Mouse (Mus musculus): Measurements from ENCODE around the gene Atn1. TPM values are rescaled to one million over a fixed set of nuclear protein-coding genes. Genes with fewer than 3 reads are reported as not detected.

The Atn1 gene
- polyA plus RNA-seq, 1 experiment from 2014 or later: 11.4 TPM

DNA sequence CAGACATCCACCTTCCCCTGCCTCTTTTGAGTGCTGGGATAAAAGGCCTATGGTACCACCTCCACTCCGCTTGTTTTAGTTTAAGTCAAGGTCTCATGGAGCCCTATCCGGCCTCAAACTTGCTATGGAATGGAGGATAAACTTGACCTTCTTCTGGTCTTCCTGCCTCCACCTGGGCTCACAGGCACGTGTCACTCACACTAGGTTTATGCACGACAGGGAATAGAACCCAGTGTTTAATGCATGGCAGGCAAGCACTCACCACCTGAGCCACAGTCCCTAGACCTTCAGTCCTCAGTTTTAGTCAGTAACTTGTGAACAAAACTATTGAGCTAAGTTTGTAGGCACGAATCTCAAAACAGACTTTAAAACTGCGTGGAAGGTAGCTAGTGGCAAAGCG is 25.3 kb downstream of the Atn1 start:
- Histone ChIP-seq H3K36me3 (no peaks in the 10 kb centered on the region), H3K9me3 (no peaks in the 10 kb centered on the region), H3K27ac (no peak overlapping the region), H3K27me3 (ENCODE audit: insufficient read depth, poor library complexity, severe bottlenecking) (peaks cover 8% of the 10 kb centered on the region; the same call in 1 of the 2 replicates), H3K4me3 (no peak overlapping the region), H3K4me1 (peaks cover 14% of the 10 kb centered on the region)
- no peak for DNase-seq (ENCODE audit: low spot score)
- 81% methylated on average over 7 of the region's 7 CpGs for WGBS

DNA sequence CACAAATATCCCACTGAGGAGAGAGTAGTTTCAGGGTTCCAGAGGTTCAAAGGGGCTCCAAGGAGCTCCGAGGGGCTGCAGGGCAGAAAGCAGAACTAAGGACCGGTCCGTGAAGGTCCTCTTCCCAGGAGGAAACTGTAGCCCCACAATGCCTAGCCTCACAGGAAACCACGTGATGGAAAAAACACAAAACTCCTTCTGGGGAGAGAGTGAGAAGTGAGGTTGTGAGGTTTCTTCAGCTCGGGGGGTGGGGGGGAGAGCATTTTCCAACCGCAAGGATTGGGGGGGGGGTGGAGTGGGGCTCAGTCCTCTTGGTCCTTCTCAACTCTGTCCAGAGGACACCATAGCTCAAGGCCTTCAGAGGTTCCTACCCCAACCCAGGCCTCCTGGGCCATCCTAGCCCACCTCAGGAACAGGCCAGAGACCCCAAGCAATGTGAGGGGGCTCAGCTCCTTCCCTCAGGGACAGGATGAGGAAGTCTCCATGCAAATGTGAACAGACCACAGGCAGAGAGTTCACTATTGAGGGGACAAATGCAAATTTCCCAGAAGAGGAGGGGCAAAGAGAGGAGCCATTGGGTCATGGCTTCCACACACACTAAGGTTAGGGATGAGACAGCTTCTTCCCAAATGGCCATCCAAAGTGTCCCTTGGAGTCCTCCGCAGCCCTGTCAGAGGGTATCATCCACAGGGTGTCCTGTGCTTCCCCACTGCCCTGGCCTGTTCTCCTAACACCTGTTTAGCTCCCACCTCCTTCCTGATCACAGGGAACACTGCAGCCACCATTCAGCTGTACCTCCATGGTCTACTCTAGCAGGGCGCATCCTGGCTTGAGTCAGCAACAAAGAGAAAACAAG is 26.2 kb downstream of the Atn1 start:
- Histone ChIP-seq H3K4me1 (peaks cover 14% of the 10 kb centered on the region), H3K9me3 (no peaks in the 10 kb centered on the region), H3K27me3 (ENCODE audit: insufficient read depth, poor library complexity, severe bottlenecking) (peaks cover 8% of the 10 kb centered on the region; the same call in 1 of the 2 replicates), H3K27ac (no peak overlapping the region), H3K36me3 (no peaks in the 10 kb centered on the region), H3K4me3 (no peak overlapping the region)
- DNase-seq (ENCODE audit: low spot score): no peak
- WGBS: 66% methylated on average over 8 of the region's 8 CpGs

DNA sequence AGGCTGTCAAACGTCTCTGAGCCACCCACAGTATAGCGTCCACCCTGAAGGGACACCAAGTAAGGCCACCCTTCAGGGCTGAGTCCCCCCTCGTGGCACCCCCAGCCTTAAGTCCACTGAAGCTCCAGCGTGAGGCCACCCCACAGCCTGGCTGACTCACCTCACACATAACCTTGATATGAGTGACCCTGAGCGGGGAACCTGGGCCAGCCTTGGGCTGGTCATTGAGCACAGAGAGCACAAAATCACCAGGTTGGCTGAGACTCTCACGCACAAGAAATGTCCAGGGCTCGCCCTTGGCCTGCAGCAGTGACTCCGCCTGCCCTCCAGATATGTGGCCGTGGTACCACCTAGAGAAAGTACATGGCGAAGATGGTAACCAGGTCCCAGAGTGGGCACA is 27.7 kb downstream of the Atn1 start:
- Histone ChIP-seq H3K36me3 (no peaks in the 10 kb centered on the region), H3K4me1 (peaks cover 14% of the 10 kb centered on the region), H3K9me3 (no peaks in the 10 kb centered on the region), H3K27ac (no peak overlapping the region), H3K4me3 (no peak overlapping the region), H3K27me3 (ENCODE audit: insufficient read depth, poor library complexity, severe bottlenecking) (peaks cover 8% of the 10 kb centered on the region; the same call in 1 of the 2 replicates)
- WGBS: 84% methylated on average over 10 of the region's 10 CpGs
- no peak for DNase-seq (ENCODE audit: low spot score)

DNA sequence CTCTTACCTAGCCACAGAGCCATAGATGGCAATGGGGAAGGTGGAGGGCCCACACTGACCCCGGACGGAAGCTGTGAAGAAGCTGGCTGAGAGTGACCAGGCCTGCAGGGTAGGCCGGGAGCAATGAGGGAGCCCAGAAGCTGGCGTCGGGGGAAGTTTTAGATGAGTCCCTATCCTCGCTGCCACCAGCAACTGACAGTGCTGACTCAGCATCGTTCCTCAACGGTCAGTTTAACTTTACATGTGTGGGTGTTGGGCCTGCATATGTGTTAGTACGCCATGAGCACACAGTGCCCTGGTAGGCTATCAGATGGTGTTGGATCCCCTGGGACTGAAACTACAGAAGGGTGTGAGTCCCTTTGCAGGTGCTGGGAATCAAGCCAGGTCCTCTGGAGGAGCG is 31.9 kb downstream of the Atn1 start:
- WGBS: 85% methylated on average over 10 of the region's 10 CpGs
- DNase-seq (ENCODE audit: low spot score): no peak

DNA sequence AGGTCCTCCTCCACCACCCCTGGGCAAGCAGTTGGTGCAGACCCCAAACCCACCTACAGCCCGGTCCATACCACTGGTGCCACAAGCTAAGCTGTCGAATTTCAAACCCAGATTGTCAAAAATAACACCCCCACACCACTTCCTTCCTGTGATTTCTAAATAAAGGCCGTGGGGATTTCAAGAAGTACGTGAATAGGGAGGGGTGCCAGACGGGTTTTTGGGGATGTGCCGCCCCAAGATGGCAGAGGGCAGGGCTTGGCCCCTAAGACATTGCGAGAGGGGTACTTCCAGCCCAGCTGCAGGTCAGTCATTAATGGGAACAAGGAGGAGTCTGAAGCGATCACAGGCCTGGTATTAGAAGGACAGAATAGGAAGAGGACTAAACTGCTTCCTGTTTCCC is 32.8 kb downstream of the Atn1 start:
- Histone ChIP-seq H3K36me3 (no peaks in the 10 kb centered on the region), H3K9me3 (no peaks in the 10 kb centered on the region), H3K27me3 (ENCODE audit: insufficient read depth, poor library complexity, severe bottlenecking) (no peaks in the 10 kb centered on the region), H3K4me3 (no peak overlapping the region), H3K4me1 (peaks cover 26% of the 10 kb centered on the region), H3K27ac (no peak overlapping the region)
- 80% methylated on average over 8 of the region's 8 CpGs for WGBS
- no peak for DNase-seq (ENCODE audit: low spot score)

More for the DNA sequence above, 31.9 kb downstream of the Atn1 start:
- no peaks in the 10 kb centered on the region for H3K36me3 ChIP-seq
- no peaks in the 10 kb centered on the region for H3K9me3 ChIP-seq
- no peak overlapping the region for H3K27ac ChIP-seq
- no peak overlapping the region for H3K4me3 ChIP-seq
- H3K27me3 ChIP-seq (ENCODE audit: insufficient read depth, poor library complexity, severe bottlenecking): no peaks in the 10 kb centered on the region
- peaks cover 17% of the 10 kb centered on the region for H3K4me1 ChIP-seq

DNA sequence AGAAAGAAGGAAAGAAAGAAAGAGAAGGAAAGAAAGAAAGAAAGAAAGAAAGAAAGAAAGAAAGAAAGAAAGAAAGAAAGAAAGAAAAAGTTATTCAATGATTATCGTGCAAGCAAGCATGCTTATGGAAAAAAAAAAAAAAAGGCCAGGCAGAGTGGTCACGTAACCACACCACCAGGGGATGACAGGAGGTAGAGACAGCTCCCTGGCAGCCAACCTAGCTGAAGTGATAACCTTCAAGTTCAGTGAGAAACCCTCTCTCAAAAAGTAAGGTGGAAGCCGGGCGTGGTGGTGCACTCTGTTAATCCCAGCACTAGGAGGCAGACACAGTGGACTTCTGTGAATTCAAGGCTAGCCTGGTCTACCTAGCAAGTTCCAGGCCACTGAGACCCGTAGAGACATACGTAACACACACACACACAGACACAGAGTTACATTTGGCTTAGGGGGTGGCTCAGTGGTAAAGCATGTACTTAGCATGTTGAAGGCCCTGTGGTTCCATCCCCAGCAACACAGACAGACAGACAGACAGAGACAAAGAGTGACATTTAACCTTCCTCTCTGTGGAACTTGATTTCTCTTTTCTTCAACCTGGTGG is 33.3 kb downstream of the Atn1 start:
- no peak for DNase-seq (ENCODE audit: low spot score)
- Histone ChIP-seq H3K4me1 (peaks cover 31% of the 10 kb centered on the region), H3K9me3 (no peaks in the 10 kb centered on the region), H3K27ac (no peak overlapping the region), H3K36me3 (no peaks in the 10 kb centered on the region), H3K27me3 (ENCODE audit: insufficient read depth, poor library complexity, severe bottlenecking) (no peaks in the 10 kb centered on the region), H3K4me3 (no peak overlapping the region)
- WGBS: 77% methylated on average over 6 of the region's 6 CpGs

DNA sequence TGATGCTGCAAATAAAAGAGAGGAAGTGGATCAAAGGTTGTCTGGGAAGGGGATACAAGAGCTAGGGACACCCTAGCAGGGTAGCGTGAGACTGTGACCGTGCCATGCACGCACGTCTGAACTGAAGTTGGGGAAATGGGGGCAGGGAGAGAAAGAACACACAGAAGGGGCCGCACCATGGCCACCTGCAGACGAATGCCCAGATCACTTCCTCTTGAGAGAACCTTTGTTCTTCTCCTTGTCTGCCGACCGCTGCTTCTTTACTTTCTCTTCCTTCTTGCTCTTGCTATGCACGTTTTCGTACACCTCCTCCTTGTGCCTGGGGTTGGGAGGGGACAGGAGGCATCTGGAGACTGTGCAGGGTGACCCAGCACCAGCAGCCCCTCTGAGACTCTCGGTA is 35.4 kb downstream of the Atn1 start:
- H3K4me1 ChIP-seq: peaks cover 35% of the 10 kb centered on the region
- no peak for DNase-seq (ENCODE audit: low spot score)
- H3K27me3 ChIP-seq (ENCODE audit: insufficient read depth, poor library complexity, severe bottlenecking): no peaks in the 10 kb centered on the region
- WGBS: 75% methylated on average over 11 of the region's 11 CpGs
- H3K9me3 ChIP-seq: no peaks in the 10 kb centered on the region
- H3K4me3 ChIP-seq: no peak overlapping the region
- H3K27ac ChIP-seq: peak overlapping the region; percentile 10; the same call in 1 of the 2 replicates
- H3K36me3 ChIP-seq: peaks cover 21% of the 10 kb centered on the region

DNA sequence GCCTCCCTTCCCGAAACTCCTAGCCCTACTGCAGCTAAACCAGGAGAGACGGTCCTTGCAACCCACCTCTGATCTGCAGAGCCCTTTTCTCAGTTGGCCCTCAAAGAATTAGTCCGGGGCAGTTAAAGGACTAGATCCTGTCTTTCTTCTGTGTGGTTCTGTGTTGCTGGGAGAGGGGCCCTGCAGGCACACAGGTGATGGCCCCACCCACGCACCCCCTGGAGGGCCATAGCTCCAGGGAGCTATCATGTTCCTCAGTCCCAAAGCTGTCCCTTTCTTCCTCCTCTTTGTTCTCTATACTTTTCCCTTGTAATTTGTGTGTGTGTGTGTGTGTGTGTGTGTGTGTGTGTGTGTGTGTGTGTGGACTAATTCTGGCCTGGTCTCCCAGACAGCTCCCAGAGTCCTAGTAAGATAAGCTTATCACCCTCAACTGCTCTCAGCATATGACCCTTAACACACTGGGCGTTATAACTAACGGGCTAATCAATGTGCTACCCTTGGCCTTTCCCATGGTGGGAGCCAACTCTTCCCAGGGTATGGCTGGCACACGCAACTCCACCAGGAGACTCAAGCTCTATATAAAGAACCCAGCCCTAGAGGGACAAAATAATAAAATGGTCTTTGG is 36.9 kb downstream of the Atn1 start:
- H3K27me3 ChIP-seq (ENCODE audit: insufficient read depth, poor library complexity, severe bottlenecking): no peaks in the 10 kb centered on the region
- WGBS: 52% methylated on average over 7 of the region's 7 CpGs
- no peaks in the 10 kb centered on the region for H3K9me3 ChIP-seq
- H3K27ac ChIP-seq: peak overlapping the region; percentile 78
- no peak for DNase-seq (ENCODE audit: low spot score)
- H3K4me3 ChIP-seq: no peak overlapping the region; the same call in 1 of the 2 replicates
- H3K36me3 ChIP-seq: peaks cover 35% of the 10 kb centered on the region
- H3K4me1 ChIP-seq: peaks cover 35% of the 10 kb centered on the region

DNA sequence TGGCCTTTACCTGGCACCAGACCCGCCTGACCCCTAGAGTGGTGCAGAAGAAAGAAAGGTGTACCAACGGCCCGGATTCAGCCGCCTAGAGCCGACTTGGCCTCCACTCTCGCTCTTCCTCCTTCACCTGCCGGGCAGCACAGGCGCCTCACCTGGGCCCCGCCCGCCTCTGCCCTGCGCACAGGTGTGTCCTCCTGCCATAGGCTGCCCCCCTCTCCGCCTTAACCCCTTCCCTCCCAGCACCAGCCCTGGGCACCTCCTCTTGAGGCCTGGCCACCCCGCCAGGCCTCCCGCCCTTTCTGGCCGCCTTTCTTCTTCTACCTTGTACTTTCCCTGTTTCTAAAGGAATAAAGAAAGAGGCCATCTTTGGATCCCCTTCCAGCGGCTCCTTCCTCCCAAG is 37.6 kb downstream of the Atn1 start:
- Histone ChIP-seq H3K4me3 (peak overlapping the region; percentile 28), H3K27me3 (ENCODE audit: insufficient read depth, poor library complexity, severe bottlenecking) (no peaks in the 10 kb centered on the region), H3K9me3 (no peaks in the 10 kb centered on the region), H3K27ac (peak overlapping the region; percentile 78), H3K36me3 (peaks cover 43% of the 10 kb centered on the region), H3K4me1 (peaks cover 41% of the 10 kb centered on the region)
- WGBS: 58% methylated on average over 16 of the region's 16 CpGs
- no peak for DNase-seq (ENCODE audit: low spot score)

DNA sequence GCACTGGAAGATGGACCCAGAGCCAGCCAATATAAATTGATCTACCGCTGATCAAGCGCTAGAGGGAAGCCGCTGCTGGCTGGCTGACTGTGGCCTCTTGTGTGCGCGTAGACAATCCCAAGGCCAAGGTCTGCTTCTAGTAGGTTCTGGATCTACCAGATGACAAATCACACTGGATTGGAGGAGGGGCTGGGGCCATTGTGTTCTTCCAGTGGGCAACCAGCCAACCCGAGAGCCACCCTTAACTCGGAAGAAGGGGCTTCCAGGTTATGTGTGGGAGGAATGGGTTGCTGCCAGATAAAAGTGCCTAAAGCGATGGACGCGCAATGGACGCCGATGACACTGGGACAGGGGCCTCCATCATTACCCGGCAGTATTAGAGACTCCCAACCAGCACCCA is 38.4 kb downstream of the Atn1 start:
- Histone ChIP-seq H3K27ac (peak overlapping the region; percentile 78; the same call in 1 of the 2 replicates), H3K9me3 (no peaks in the 10 kb centered on the region), H3K4me1 (peaks cover 48% of the 10 kb centered on the region), H3K27me3 (ENCODE audit: insufficient read depth, poor library complexity, severe bottlenecking) (no peaks in the 10 kb centered on the region), H3K4me3 (peak overlapping the region; percentile 28), H3K36me3 (peaks cover 43% of the 10 kb centered on the region)
- WGBS: 67% methylated on average over 13 of the region's 13 CpGs
- DNase-seq (ENCODE audit: low spot score): no peak

DNA sequence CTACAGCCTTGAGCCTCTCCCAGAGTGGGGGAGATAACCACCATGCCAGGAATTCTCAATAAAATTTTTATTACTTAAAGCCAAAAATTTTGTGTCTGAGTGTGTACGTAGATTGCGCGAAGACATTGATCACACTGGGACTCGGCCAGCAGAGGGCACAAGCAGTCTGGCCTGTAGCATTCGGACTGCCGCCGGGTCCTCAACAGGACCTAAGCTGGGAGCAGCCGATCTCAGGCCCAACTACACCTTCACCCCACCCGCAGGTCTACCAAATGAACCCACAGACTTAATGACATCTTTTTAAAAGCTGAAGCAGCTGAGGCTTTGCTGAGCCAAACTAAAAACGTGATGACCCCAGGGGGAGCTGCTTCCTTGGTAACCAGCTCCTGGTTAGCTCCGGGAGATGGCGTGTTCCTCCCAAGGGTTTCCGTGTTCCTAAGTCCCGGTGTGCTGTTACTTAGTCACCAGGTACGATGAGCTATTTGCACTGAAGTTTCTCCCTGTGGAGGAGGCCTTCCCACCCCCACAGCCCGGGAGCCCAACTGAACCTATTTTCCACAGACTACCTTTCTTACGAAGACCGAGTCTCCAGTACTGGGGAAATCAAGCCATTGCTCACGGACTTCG is 39.3 kb downstream of the Atn1 start:
- Histone ChIP-seq H3K27ac (no peak overlapping the region), H3K27me3 (ENCODE audit: insufficient read depth, poor library complexity, severe bottlenecking) (no peaks in the 10 kb centered on the region), H3K9me3 (no peaks in the 10 kb centered on the region), H3K4me1 (peaks cover 50% of the 10 kb centered on the region), H3K36me3 (peaks cover 43% of the 10 kb centered on the region), H3K4me3 (no peak overlapping the region)
- 69% methylated on average over 20 of the region's 20 CpGs for WGBS
- no peak for DNase-seq (ENCODE audit: low spot score)

DNA sequence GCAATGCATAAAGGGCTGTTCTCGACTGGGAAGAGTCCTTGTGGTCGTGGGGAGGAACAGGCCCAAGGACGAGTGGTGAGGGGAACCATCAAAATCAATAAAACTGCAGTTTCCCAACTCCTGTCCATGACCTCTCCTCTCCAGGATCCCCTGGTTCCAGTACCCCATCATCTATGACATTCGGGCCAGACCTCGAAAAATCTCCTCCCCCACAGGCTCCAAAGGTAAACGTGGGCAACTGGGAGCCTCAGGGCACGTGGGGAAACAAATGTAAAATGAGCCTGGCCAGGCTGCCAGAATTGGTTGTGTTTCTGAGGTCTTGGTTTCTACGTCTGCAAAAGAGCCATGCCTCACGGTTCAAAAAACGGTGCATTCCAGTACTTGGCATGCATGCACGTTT is 43.4 kb downstream of the Atn1 start:
- Histone ChIP-seq H3K4me1 (peaks cover 27% of the 10 kb centered on the region), H3K9me3 (no peaks in the 10 kb centered on the region), H3K27me3 (ENCODE audit: insufficient read depth, poor library complexity, severe bottlenecking) (no peaks in the 10 kb centered on the region), H3K4me3 (peak overlapping the region; percentile 97), H3K36me3 (peaks cover 68% of the 10 kb centered on the region), H3K27ac (peak overlapping the region; percentile 96)
- WGBS: 17% methylated on average over 11 of the region's 11 CpGs
- no peak for DNase-seq (ENCODE audit: low spot score)
